In genomic region chr6:124861266-124861665, GRCm38 (mm10) we compare ENCODE assay signal across 17 mouse cellular contexts. TPM values are rescaled to one million over a fixed set of nuclear protein-coding genes. Genes with fewer than 3 reads are reported as not detected.
A peak's percentile ranks its signal among the peaks of the same experiment; 100 is the strongest.
DNase-seq lines count a peak whose midpoint lies in the region; ATAC-seq lines count a peak whose summit lies in the region.
"Had no signal": no experiment of that assay in that cellular context is flagged by ENCODE, and none has a peak within 500 bp of the region (broad histone marks: within the 10 kb centered on the region; RNA-seq: fewer than 3 reads in every experiment).

No protein-coding gene starts in this region.

- peak; percentile 31 to 40 for DNase-seq in left cerebral cortex, postnatal 25 days (ENCODE audit: low spot score in 2 of 2)
- DNase-seq in left cerebral cortex, adult 9 months (ENCODE audit: low spot score in 2 of 2), result no peak
- DNase-seq in cerebellum, postnatal 14 days, result peak; percentile 52 to 61
- no peak for DNase-seq in hindbrain, embryonic 11.5 days (ENCODE audit: low spot score)
- no peak for DNase-seq in frontal cortex, postnatal 25 days (ENCODE audit: low spot score in 2 of 2)
- DNase-seq in gastrocnemius, adult 18-20 months (ENCODE audit: low spot score), result no peak
- DNase-seq: adrenal gland, postnatal 25 days; heart, adult 2 months; heart, postnatal 36 days; kidney, postnatal 10 days; spleen, adult 18-20 months had no signal

- no peaks in the 10 kb centered on the region for H3K36me3 ChIP-seq in hindbrain, embryonic 11.5 days (ENCODE audit: control insufficient read depth, insufficient read depth, low read length)
- H3K36me3 ChIP-seq in midbrain, embryonic 15.5 days (replicated peaks), result no peaks in the 10 kb centered on the region
- no peaks in the 10 kb centered on the region for H3K36me3 ChIP-seq in intestine, embryonic 16.5 days (ENCODE audit: control insufficient read depth, insufficient read depth, low read length)
- H3K36me3 ChIP-seq: liver, embryonic 15.5 days had no signal

- H3K27me3 ChIP-seq in hindbrain, embryonic 11.5 days (ENCODE audit: control insufficient read depth, insufficient read depth, low read length), result no peaks in the 10 kb centered on the region
- no peaks in the 10 kb centered on the region for H3K27me3 ChIP-seq in midbrain, embryonic 15.5 days (replicated peaks)
- H3K27me3 ChIP-seq in intestine, embryonic 16.5 days (replicated peaks; ENCODE audit: control insufficient read depth, insufficient read depth, low read length), result peaks cover 20% of the 10 kb centered on the region; the same call in 1 of the 2 replicates

- H3K9me3 ChIP-seq in hindbrain, embryonic 11.5 days (ENCODE audit: control insufficient read depth, low read length), result no peaks in the 10 kb centered on the region
- H3K9me3 ChIP-seq in midbrain, embryonic 15.5 days, result no peaks in the 10 kb centered on the region
- no peaks in the 10 kb centered on the region for H3K9me3 ChIP-seq in intestine, embryonic 16.5 days (ENCODE audit: control insufficient read depth, low read length)
- H3K9me3 ChIP-seq: liver, embryonic 15.5 days had no signal

- H3K4me1 ChIP-seq in hindbrain, embryonic 11.5 days (replicated peaks; ENCODE audit: control insufficient read depth, insufficient read depth, low read length), result peaks cover 23% of the 10 kb centered on the region
- H3K4me1 ChIP-seq in midbrain, embryonic 15.5 days, result peaks cover 81% of the 10 kb centered on the region
- peaks cover 17% of the 10 kb centered on the region for H3K4me1 ChIP-seq in intestine, embryonic 16.5 days (ENCODE audit: control insufficient read depth, insufficient read depth, low read length)

- 82% methylated on average over 19 of the region's 19 CpGs for WGBS in hindbrain, embryonic 11.5 days
- 80% methylated on average over 19 of the region's 19 CpGs for WGBS in midbrain, embryonic 15.5 days
- 74% methylated on average over 19 of the region's 19 CpGs for WGBS in intestine, embryonic 16.5 days

- H3K27ac ChIP-seq in hindbrain, embryonic 11.5 days (ENCODE audit: low read depth, low read length), result no peak overlapping the region
- H3K27ac ChIP-seq in midbrain, embryonic 15.5 days, result peak overlapping the region; percentile 97
- H3K27ac ChIP-seq in intestine, embryonic 16.5 days (ENCODE audit: low read length), result no peak overlapping the region
- H3K27ac ChIP-seq: heart, adult 2 months; liver, embryonic 15.5 days; macrophage had no signal

- peak overlapping the region; percentile 17 for H3K4me2 ChIP-seq in hindbrain, embryonic 11.5 days (replicated peaks; ENCODE audit: low read depth, low read length)
- H3K4me2 ChIP-seq in midbrain, embryonic 15.5 days, result peak overlapping the region; percentile 75
- no peak overlapping the region for H3K4me2 ChIP-seq in intestine, embryonic 16.5 days (ENCODE audit: low read depth, low read length)
- H3K4me2 ChIP-seq: liver, embryonic 15.5 days had no signal

- intact Hi-C loops in left cerebral cortex, postnatal 25 days (cut with DNase I), result no loop called here

- H3K4me3 ChIP-seq in hindbrain, embryonic 11.5 days (ENCODE audit: low read depth, low read length), result no peak overlapping the region
- H3K4me3 ChIP-seq in midbrain, embryonic 15.5 days, result peak overlapping the region; percentile 81; the same call in 1 of the 2 replicates
- no peak overlapping the region for H3K4me3 ChIP-seq in intestine, embryonic 16.5 days (ENCODE audit: low read length)
- H3K4me3 ChIP-seq: heart, adult 2 months; liver, embryonic 15.5 days had no signal

- H3K9ac ChIP-seq in hindbrain, embryonic 11.5 days (ENCODE audit: low read depth, low read length), result no peak overlapping the region
- peak overlapping the region; percentile 92 for H3K9ac ChIP-seq in midbrain, embryonic 15.5 days
- no peak overlapping the region for H3K9ac ChIP-seq in intestine, embryonic 16.5 days (ENCODE audit: low read depth, low read length)
- H3K9ac ChIP-seq: liver, embryonic 15.5 days had no signal

- no peak for ATAC-seq in hindbrain, embryonic 11.5 days (ENCODE audit: low FRiP score)
- ATAC-seq in midbrain, embryonic 15.5 days (replicated peaks), result no peak
- ATAC-seq in intestine, embryonic 16.5 days, result no peak
- ATAC-seq: CD4-positive, CD25-positive, alpha-beta regulatory T cell, adult 4 months had no signal

RNA-seq across cellular contexts. Expression of gene Gpr162, which starts 2.5 kb away (rescaled TPM):
- 100 to 1,000 TPM; 207 to 229 TPM for total RNA-seq in left cerebral cortex, postnatal 25 days (2021)
- polyA plus RNA-seq in hindbrain, embryonic 11.5 days (2014; fragmentation: Nextera tagmentation; extraction: Ambion mirVana), result 1.9 and 2.3 TPM in 2 replicates
- 41.0 and 42.0 TPM in 2 replicates for polyA plus RNA-seq in midbrain, embryonic 15.5 days (2015; fragmentation: Nextera tagmentation; extraction: Ambion mirVana)
- polyA plus RNA-seq in intestine, embryonic 16.5 days (2015; fragmentation: Nextera tagmentation; extraction: Ambion mirVana), result 0.75 and 0.77 TPM in 2 replicates
- total RNA-seq in gastrocnemius, adult 18-20 months (2021), result under 1 TPM; 0.09 to 0.21 TPM
- polyA plus RNA-seq: CD4-positive, CD25-positive, alpha-beta regulatory T cell, adult 4 months had no signal

RNA-seq across cellular contexts. Expression of gene P3h3, which starts 3.7 kb away (rescaled TPM):
- total RNA-seq in left cerebral cortex, postnatal 25 days (2021), result 10 to 100 TPM; 21.9 to 25.7 TPM
- polyA plus RNA-seq in hindbrain, embryonic 11.5 days (2014; fragmentation: Nextera tagmentation; extraction: Ambion mirVana), result 12.1 and 14.7 TPM in 2 replicates
- polyA plus RNA-seq in midbrain, embryonic 15.5 days (2015; fragmentation: Nextera tagmentation; extraction: Ambion mirVana), result 16.1 and 18.1 TPM in 2 replicates
- 5.6 and 7.2 TPM in 2 replicates for polyA plus RNA-seq in intestine, embryonic 16.5 days (2015; fragmentation: Nextera tagmentation; extraction: Ambion mirVana)
- total RNA-seq in gastrocnemius, adult 18-20 months (2021), result 1 to 10 TPM; 3.5 to 4.9 TPM

RNA-seq across cellular contexts. Expression of gene Gnb3, which starts 21.2 kb away (rescaled TPM):
- total RNA-seq in left cerebral cortex, postnatal 25 days (2021), result under 1 TPM in 1 of 2 experiments, not detected in 1; 0.18 TPM
- polyA plus RNA-seq in hindbrain, embryonic 11.5 days (2014; fragmentation: Nextera tagmentation; extraction: Ambion mirVana), result 0.22 and 0.64 TPM in 2 replicates
- 2.6 and 2.8 TPM in 2 replicates for polyA plus RNA-seq in midbrain, embryonic 15.5 days (2015; fragmentation: Nextera tagmentation; extraction: Ambion mirVana)
- 0.70 and 1.7 TPM in 2 replicates for polyA plus RNA-seq in intestine, embryonic 16.5 days (2015; fragmentation: Nextera tagmentation; extraction: Ambion mirVana)
- total RNA-seq in gastrocnemius, adult 18-20 months (2021), result under 1 TPM; 0.57 to 0.71 TPM
- total RNA-seq: common myeloid progenitor, adult 5-6 weeks had no signal
- polyA plus RNA-seq: CD4-positive, CD25-positive, alpha-beta regulatory T cell, adult 4 months; macrophage had no signal

RNA-seq across cellular contexts. Expression of gene Cd4, which starts 26.8 kb away (rescaled TPM):
- total RNA-seq in left cerebral cortex, postnatal 25 days (2021), result 1 to 10 TPM; 2.8 to 8.7 TPM
- polyA plus RNA-seq in hindbrain, embryonic 11.5 days (2014; fragmentation: Nextera tagmentation; extraction: Ambion mirVana), result 0.19 TPM in 1 of 2 replicates, not detected in the other
- 0.21 and 0.33 TPM in 2 replicates for polyA plus RNA-seq in midbrain, embryonic 15.5 days (2015; fragmentation: Nextera tagmentation; extraction: Ambion mirVana)
- polyA plus RNA-seq in intestine, embryonic 16.5 days (2015; fragmentation: Nextera tagmentation; extraction: Ambion mirVana), result 0.44 and 0.70 TPM in 2 replicates
- under 1 TPM; 0.38 to 0.41 TPM for total RNA-seq in gastrocnemius, adult 18-20 months (2021)

RNA-seq across cellular contexts. Expression of gene Cdca3, which starts 31.9 kb away (rescaled TPM):
- total RNA-seq in left cerebral cortex, postnatal 25 days (2021), result 1 to 10 TPM in 1 of 2 experiments, under 1 TPM in 1; 0.50 to 1.1 TPM
- polyA plus RNA-seq in hindbrain, embryonic 11.5 days (2014; fragmentation: Nextera tagmentation; extraction: Ambion mirVana), result 185 and 193 TPM in 2 replicates
- 23.2 and 32.9 TPM in 2 replicates for polyA plus RNA-seq in midbrain, embryonic 15.5 days (2015; fragmentation: Nextera tagmentation; extraction: Ambion mirVana)
- 153 and 183 TPM in 2 replicates for polyA plus RNA-seq in intestine, embryonic 16.5 days (2015; fragmentation: Nextera tagmentation; extraction: Ambion mirVana)
- total RNA-seq in gastrocnemius, adult 18-20 months (2021), result under 1 TPM; 0.25 to 0.55 TPM

Comparison
In these comparisons a context has a peak if more than half of its experiments do, and no peak if none do; other contexts are left out.
1. DNase-seq: peak in left cerebral cortex, postnatal 25 days (2 of 2) and cerebellum, postnatal 14 days (2 of 2); none in left cerebral cortex, adult 9 months (0 of 2), hindbrain, embryonic 11.5 days (single experiment), frontal cortex, postnatal 25 days (0 of 2) and gastrocnemius, adult 18-20 months (single experiment).
2. RNA of gene Gpr162, which starts 2.5 kb away (polyA plus RNA-seq): 41.0 to 42.0 TPM in midbrain, embryonic 15.5 days; 1.9 to 2.3 TPM in hindbrain, embryonic 11.5 days and 0.75 to 0.77 TPM in intestine, embryonic 16.5 days; every median in the first group is over 10 times any median in the second.